Mouse (Mus musculus) adrenal gland, postnatal 36 days (tissue): Measurements from ENCODE around the gene Derl2. TPM values are rescaled to one million over a fixed set of nuclear protein-coding genes. Genes with fewer than 3 reads are reported as not detected.

Experiments
- DNase-seq, 2 experiments: peaks; one replicate each; pipeline ENCODE4 v3.0.0; 2021; ENCODE audit warnings: mixed read lengths in 1 of 2
- total RNA-seq, 2 experiments: library from RNA; stranded (reverse); gene quantifications; 2 replicates each; pipeline ENCODE4 v1.2.3; 2021

Gene Derl2
- total RNA-seq, 2 experiments from 2014 or later, result 71.1 to 92.2 TPM

DNA sequence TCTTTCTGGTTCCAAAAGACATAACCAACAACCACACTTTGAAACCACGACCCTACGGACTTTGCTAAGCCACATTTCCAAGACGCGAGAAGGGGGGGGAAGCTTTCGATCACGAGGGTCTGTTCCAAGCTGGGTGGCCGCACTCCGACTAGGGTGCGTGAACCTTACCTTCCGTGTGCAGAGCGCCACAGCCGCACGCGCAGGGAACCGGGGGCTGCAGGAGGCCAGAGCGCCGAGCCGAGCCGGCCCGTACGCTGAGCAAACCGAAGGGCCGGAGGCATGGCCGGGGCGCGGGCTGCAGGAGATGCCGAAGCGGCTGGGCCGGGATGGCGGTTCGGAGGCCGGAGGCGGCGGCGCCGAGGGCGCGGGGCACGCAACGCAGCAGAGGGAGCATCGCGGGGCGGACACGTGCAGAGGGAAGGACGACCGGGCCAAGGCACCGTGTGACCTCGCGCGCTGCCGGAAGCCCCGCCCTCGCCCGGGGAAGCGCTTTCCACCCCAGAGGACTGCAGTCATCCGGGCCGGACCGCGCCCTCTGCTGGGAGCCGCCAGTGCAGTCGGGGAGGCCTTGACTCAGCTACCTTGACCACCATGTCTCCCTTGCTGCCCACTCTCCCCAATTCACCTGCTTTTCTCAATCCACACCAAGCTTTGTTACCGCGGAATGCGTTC, 36.9 kb downstream of the Derl2 start, which contains the start of gene C1qbp:
Gene C1qbp, minus strand, starts transcription at position 470 of the 672 bp plus-strand sequence.
- DNase-seq, result peak; percentile 97 to 98

DNA sequence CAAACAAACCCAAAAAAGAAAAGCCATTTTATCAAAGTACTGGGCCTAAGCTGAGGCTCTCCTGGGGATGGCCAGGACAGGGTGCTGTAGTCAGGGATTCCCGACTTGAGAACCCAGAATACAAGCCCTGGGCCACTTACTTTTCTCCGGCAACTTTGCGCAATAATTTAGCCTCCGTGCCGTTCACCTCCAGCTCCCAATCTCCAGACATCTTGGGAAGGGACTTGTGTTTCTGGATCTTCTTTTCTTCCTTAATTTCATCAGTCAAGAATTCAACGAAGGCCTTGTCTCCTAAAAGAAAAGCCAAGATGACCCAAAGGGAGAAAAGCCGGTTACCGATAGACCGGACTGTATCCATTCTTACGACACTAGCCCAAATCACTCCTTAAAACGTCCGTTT, 37.6 kb downstream of the Derl2 start:
- DNase-seq, result no peak

DNA sequence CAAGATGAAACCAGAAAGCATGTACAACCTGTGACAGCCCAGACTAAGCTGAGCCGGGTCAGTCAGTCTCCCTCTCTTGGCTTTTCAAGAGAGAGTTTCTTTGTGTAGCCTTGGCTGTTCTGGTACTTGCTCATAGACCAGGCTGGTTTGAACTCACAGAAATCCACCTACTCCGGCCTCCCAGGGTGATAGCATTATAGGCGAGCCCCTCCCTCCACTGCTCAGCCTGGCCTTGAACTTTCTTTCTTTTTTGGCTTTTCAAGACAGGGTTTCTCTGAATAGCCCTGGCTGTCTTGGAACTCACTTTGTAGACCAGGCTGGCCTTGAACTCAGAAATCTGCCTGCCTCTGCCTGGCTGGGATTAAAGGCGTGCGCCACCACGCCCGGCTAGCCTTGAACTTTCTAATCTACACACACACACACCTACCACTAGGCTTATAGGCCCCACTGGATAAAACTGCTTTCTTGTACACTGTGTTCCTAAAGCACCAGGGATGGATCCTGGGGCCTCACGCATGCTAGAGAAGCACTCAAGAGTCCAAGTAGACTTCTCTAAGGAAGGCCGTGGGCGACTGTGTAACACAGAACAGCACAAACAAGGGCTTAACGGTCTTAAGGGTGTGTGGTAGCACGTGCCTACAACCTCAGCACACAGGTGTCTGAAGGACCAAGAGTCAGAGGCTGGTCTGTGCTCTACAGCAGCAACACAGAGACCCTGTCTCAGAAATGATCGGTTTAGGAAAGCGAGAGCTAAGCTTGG, 38.7 kb downstream of the Derl2 start:
- DNase-seq, result no peak

DNA sequence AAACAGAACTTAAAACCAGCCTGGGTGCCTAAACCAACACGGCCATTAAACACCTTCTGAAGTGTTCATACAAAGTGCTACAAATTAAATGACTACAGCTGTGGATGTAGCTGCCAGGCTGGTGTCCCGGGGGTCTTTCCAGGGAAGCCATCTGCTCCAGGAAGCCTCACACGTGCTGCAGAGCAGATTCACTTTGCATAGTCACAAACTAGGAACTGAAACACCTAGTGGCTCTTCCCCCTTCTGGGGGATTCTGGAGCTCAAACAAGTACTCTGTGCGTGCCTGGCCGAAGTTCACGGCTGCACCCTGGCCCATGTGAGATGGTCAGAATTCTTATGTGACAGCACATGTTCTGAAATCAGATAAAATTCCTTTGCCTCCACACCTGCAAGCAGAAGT, 39.4 kb downstream of the Derl2 start:
- no peak for DNase-seq

DNA sequence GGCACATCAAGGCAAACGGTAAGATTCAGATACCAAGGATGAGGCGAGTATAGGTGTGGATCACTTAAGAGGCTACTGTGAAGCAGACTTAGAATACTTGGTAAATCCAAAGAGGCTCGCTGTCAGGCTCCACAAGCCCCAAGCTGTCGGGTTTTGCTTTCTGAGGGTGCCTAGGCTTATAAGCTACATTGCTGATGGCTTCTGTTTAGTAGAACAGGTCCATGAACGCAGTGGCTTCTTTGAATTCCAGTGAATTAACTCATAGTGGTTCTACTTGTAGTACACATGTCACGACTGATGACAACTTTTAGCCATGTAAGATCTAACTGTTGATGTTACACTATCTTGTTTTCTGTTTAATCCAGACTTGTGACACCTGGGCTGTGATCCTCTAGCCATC, 42.3 kb downstream of the Derl2 start:
- DNase-seq, result no peak

DNA sequence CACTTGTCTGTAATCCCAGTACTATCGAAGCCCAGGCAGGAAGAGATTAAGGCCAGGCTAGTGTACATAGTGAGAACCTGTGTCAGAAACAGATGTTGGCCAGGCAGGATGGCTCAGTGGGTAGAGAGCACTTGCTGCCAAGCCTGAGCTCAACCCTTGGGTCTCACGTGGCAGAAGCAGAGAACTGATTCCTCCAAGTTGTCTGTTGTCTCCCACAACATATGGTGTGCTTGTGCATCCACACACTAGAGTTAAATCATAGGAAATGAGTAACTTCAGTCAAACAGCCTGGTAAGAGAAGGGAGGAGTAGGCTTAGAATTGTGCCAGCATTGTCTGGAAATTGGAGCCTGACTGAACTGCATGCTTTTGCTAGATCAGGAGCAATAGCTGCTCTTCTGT, 44.4 kb downstream of the Derl2 start:
- no peak for DNase-seq

DNA sequence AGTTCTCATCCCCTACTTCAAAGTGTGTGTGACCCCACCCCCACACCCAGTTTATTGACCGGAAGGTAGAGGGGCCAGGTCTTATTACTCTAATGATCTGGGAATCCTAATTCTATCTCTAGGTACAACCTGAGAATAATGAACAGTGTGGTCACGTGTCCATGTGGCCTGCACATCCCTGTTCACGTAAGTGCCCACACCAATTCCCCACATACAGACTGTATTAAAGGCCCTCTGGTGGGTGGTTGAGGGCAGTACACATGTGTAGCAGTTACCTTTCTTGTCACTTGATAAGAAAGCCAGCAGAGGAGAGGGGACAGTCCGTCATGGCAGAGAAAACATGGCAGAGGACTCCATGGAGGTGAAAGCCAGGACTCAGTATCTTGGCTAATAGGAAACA, 45.7 kb downstream of the Derl2 start:
- DNase-seq, result no peak

DNA sequence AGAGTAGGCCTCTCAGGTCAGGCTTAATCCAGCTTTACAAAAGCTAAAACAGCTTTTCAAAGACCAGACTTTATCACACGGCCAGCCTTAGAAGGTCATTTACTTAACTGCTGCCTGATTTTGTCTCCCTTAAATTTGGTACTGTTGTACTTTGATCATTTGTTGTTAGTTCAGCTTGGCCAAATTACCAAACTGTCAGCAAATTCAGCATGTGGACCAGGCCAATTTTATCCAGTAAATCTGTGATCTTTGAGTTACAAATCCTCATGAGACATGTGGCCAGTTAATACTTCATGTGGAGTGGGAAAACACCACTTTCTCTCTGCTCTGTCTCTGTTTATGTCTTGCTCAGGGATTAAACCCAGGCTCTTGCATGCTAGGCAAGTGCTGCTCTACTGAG, 47.1 kb downstream of the Derl2 start:
- no peak for DNase-seq

DNA sequence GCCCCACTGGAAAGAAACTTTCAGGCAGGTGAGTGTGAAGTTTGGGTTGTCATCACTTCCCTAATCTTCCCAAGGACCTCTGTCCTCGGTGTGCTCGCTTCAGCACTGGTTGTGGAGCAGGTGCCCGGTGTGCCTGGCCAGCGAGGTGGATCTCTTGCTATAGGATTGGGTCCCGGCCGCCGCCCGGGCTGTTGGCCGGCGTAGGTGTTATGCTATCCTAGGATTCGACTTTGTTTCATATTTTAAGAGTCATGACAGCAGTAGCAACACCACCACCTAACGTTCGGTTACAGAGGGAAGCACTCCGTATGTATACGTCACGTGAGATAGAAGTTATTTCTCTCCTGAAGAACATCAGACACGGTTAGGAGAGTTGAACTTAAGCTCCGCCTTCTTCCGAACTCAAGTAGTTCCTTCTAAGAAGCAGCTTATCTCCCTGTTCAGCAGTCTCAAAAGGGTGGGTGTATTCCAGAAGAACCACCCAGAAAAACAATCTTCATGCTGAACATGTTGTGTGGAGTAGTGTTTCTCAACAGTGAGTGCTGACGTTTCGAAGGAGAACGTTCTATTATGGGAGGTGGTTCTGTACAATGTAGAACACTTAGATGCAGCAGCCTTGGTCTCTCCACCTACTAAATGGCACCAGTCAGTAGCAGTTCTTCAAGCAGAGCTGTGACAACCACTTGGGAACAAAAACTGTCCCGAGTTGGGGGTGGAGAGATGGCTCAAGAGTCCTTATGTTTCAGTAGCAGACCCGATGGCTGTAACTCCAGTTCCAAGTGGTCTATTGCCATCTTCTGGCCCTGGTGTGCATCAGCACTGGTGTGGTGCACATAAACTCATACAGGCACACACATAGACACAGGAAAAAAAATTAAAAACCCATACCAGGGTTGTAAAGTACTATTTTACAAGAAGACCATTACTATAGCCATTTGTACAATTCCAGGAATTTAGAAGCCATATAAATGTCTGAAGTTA, 48.8 kb downstream of the Derl2 start:
- no peak for DNase-seq

DNA sequence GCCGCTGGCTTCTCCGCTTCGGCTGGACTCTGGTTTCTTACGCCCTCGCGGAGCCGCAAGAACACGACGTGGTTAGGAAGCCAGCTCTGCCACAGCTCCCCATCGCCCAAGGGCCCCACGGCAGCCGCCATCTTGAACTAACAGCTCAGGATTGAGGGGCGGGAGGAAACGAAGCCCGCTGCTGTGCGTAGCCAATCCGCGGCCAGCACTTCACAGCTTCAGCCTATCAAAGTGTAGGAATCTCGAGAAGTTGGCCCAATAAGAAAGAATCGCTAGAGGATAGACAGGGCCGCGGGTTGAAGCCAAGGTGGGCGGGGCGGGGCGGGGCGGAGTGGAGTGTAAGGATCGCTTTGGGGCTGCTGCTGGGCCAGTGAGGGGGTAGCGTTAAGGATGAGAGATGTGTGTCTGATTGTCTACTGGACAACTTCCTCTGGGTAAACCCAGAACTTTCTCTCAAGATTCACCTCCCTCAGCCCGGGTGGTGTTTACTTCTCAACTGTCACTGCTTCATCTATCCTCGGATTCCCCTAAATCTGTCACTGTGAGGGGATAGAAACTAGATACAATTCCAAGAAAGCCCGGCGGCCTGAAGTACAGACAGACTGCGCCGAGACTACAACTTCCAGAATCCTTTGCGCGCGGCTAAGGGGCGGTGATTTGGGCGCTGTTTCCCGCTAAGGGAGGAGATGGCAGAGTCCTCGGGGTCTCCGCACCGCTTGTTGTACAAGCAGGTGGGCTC, 49.7 kb downstream of the Derl2 start, which contains the start of the genes Nup88 and Rpain:
Gene Nup88, minus strand, starts transcription at position 153 of the 739 bp plus-strand sequence.
Gene Rpain, plus strand, starts transcription at position 393 of the 739 bp plus-strand sequence.
- DNase-seq, result peak; percentile 91 to 93

DNA sequence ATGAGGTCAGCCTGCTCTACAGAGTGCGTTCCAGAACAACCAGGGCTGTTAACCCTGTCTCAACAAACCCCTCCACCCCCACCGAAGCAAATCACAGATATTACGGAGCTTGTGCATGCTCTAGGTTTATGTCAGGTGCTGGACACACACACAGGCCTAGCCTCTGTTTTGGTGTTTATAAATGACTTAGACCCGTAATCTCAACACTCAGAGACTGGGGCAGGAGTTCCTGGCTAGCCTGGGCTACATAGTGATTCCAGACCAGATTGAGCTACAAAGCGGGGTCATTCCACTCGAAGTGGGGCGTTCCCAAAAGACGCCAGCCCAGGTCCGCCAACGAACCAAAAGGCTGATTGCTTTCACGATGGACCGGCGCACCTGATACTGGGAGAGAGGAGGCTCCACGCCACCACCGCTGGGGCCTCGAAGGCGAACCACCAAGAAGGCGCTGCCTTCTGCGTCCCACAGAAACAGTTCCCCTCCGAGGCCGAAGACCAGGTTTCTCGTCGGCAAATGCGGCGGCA, 50.3 kb downstream of the Derl2 start:
- peak in 1 of 2 experiments; percentile 45 for DNase-seq

DNA sequence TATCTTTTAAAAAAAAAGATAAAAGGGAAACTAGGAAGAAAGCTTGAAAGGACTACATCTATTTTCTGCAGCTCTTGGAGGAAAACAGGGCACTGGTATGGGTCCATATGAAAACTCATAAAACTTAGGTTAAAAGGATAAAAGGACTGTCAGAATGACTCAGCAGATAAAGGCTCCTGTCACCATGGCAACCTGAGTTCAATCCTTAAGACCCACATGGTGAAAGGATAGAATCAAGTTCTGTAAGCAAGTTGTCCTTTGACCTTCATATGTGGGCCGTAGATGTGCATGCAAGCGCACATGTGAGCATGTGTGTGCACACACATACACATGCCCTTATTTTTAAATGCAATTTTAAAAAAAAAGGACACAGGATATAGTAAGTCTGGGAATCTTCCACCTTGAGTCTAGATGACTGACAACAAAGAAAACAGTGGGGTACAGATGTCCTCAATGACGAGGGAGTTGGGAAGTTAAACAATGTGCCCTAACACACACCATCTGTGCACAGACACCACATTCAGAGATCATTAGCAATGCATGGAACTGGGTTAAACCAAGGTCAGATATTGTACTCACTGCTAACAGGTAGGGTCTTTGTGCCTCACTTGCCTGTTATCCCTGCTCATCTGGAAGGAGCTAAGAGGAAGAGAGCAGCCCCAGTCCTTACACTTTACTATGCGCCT, 55.3 kb downstream of the Derl2 start:
- peak in 1 of 2 experiments; percentile 20 for DNase-seq

DNA sequence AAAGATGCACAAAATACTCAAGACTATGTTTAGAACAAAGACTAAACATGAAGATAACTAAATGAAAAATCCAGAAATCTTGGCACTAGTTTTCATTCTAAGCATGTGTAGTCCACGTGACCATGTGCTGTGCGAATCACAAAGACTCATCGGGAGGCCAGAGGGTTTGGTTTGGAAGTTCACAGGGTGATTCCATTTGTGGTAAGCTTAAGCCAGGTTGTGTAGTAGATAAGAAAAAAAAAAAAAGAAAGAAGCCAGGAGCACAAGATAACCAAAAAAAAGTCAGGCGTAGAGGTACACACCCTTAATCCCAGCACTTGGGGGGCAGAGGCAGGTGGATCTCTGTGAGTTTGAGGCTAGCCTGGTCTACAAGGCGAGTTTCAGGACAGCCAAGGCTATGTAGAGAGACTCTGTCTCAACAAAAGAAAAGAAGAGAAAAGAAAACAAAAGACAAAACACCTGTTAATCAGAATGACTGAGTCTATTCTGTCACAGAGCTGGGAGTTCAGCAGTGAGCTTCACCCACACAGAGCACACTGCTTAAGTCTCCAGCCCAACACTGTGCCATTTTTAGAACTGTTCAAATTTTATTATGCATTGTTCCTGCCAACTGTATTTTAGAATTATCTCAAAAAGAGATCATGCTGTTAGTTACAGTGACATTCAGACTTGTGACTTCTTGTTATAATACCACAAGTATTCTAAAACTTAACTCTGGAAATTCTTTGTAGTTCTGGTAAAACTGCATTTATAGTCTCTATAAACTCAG, 58.7 kb downstream of the Derl2 start:
- no peak for DNase-seq

Other genes starting within 250 kb of the Derl2 start
- 1 to 10 TPM; 1.2 to 1.3 TPM for gene Scimp, start 207.3 kb downstream of the Derl2 start, total RNA-seq
- 100 to 1,000 TPM; 144 to 170 TPM for gene Rabep1, start 175.1 kb downstream of the Derl2 start, total RNA-seq
- gene Nup88, start 49.9 kb downstream of the Derl2 start, total RNA-seq, result 10 to 100 TPM; 56.0 to 60.3 TPM
- gene Rpain, start 49.6 kb downstream of the Derl2 start, total RNA-seq, result 10 to 100 TPM; 23.8 to 26.0 TPM
- 100 to 1,000 TPM; 231 to 240 TPM for gene C1qbp, start 36.8 kb downstream of the Derl2 start, total RNA-seq
- gene Dhx33, start 15.4 kb downstream of the Derl2 start, total RNA-seq, result 10 to 100 TPM; 28.4 to 31.4 TPM
- gene Mis12, start 230 bp downstream of the Derl2 start, total RNA-seq, result 10 to 100 TPM; 21.8 to 26.3 TPM
- gene 6330403K07Rik, start 13.7 kb upstream of the Derl2 start, total RNA-seq, result 1 to 10 TPM; 7.3 to 7.4 TPM
- gene Nlrp1a, start 124.9 kb upstream of the Derl2 start, total RNA-seq, result 1 to 10 TPM; 1.7 to 2.0 TPM
- under 1 TPM; 0.30 TPM for gene Nlrp1b, start 210.9 kb upstream of the Derl2 start, total RNA-seq